In genomic region chrX:6777489-6778249, GRCm38 (mm10) we compare ENCODE assay signal across 9 mouse cellular contexts. TPM values are rescaled to one million over a fixed set of nuclear protein-coding genes. Genes with fewer than 3 reads are reported as not detected.
A peak's percentile ranks its signal among the peaks of the same experiment; 100 is the strongest.
DNase-seq lines count a peak whose midpoint lies in the region; ATAC-seq and TF ChIP-seq lines count a peak whose summit lies in the region.
"Had no signal": no experiment of that assay in that cellular context is flagged by ENCODE, and none has a peak within 500 bp of the region (broad histone marks: within the 10 kb centered on the region; RNA-seq: fewer than 3 reads in every experiment).

No protein-coding gene starts in this region.

- no peak for TF ChIP-seq EP300 in stomach, postnatal 0 days (optimal IDR thresholded peaks at IDR 0.05)

- H3K27ac ChIP-seq in lung, embryonic 16.5 days (ENCODE audit: low read length), result no peak overlapping the region
- H3K27ac ChIP-seq in limb, embryonic 13.5 days, result no peak overlapping the region
- H3K27ac ChIP-seq in stomach, postnatal 0 days (replicated peaks), result no peak overlapping the region

- H3K9ac ChIP-seq in lung, embryonic 16.5 days (ENCODE audit: low read length), result no peak overlapping the region
- no peak overlapping the region for H3K9ac ChIP-seq in limb, embryonic 13.5 days
- H3K9ac ChIP-seq in stomach, postnatal 0 days (ENCODE audit: low read length), result no peak overlapping the region

- H3K9me3 ChIP-seq in lung, embryonic 16.5 days (ENCODE audit: control insufficient read depth, low read length), result no peaks in the 10 kb centered on the region
- H3K9me3 ChIP-seq in limb, embryonic 13.5 days, result no peaks in the 10 kb centered on the region
- no peaks in the 10 kb centered on the region for H3K9me3 ChIP-seq in stomach, postnatal 0 days (ENCODE audit: control insufficient read depth, low read length)

- peak overlapping the region; percentile 61 for H3K4me2 ChIP-seq in lung, embryonic 16.5 days (ENCODE audit: low read depth, low read length)
- peak overlapping the region; percentile 63 for H3K4me2 ChIP-seq in limb, embryonic 13.5 days (replicated peaks)
- H3K4me2 ChIP-seq in stomach, postnatal 0 days (replicated peaks; ENCODE audit: low read depth), result peak overlapping the region; percentile 50; the same call in 1 of the 2 replicates

- no peak for ATAC-seq in lung, embryonic 16.5 days (ENCODE audit: low read depth)
- ATAC-seq in limb, embryonic 13.5 days (ENCODE audit: low FRiP score, low read depth), result no peak
- no peak for ATAC-seq in stomach, postnatal 0 days (ENCODE audit: low FRiP score, low TSS enrichment)

- H3K4me3 ChIP-seq in lung, embryonic 16.5 days (ENCODE audit: low read length), result peak overlapping the region; percentile 44
- H3K4me3 ChIP-seq in limb, embryonic 13.5 days, result peak overlapping the region; percentile 41
- no peak overlapping the region for H3K4me3 ChIP-seq in stomach, postnatal 0 days (ENCODE audit: low read depth, low read length)

- H3K4me1 ChIP-seq in lung, embryonic 16.5 days (replicated peaks; ENCODE audit: control insufficient read depth, insufficient read depth, low read length), result no peaks in the 10 kb centered on the region
- 0 out of 2 replicates have a peak, but pooled peaks cover 3% of the 10 kb centered on the region for H3K4me1 ChIP-seq in limb, embryonic 13.5 days
- no peaks in the 10 kb centered on the region for H3K4me1 ChIP-seq in stomach, postnatal 0 days (replicated peaks; ENCODE audit: control insufficient read depth, insufficient read depth)

- H3K36me3 ChIP-seq in lung, embryonic 16.5 days (ENCODE audit: control insufficient read depth, insufficient read depth, low read length), result no peaks in the 10 kb centered on the region
- H3K36me3 ChIP-seq in limb, embryonic 13.5 days, result no peaks in the 10 kb centered on the region
- no peaks in the 10 kb centered on the region for H3K36me3 ChIP-seq in stomach, postnatal 0 days (ENCODE audit: control insufficient read depth, insufficient read depth, low read length)

- 18% methylated on average over 13 of the region's 13 CpGs for WGBS in lung, embryonic 16.5 days
- 18% methylated on average over 12 of the region's 13 CpGs for WGBS in limb, embryonic 13.5 days
- 18% methylated on average over 13 of the region's 13 CpGs for WGBS in stomach, postnatal 0 days

- peaks cover 4% of the 10 kb centered on the region; the same call in 1 of the 2 replicates for H3K27me3 ChIP-seq in lung, embryonic 16.5 days (ENCODE audit: control insufficient read depth, insufficient read depth, low read depth, low read length)
- peaks cover 34% of the 10 kb centered on the region for H3K27me3 ChIP-seq in limb, embryonic 13.5 days
- H3K27me3 ChIP-seq in stomach, postnatal 0 days (ENCODE audit: control insufficient read depth, insufficient read depth, low read length), result no peaks in the 10 kb centered on the region

- DNase-seq in cerebellum, postnatal 14 days, result peak; percentile 3 to 8
- no peak for DNase-seq in cerebellum, adult 18-20 months
- no peak for DNase-seq in lung, postnatal 25 days (ENCODE audit: low spot score)
- DNase-seq in stomach, postnatal 0 days (ENCODE audit: low spot score), result no peak
- no peak for DNase-seq in gastrocnemius, postnatal 25 days
- DNase-seq in yolk sac, embryonic 10.5 days (ENCODE audit: low spot score), result no peak

- no peak for TF ChIP-seq CTCF in stomach, postnatal 0 days (IDR thresholded peaks at IDR 0.05; ENCODE audit: low read depth)

RNA-seq across cellular contexts. Expression of gene Dgkk, which starts 1.4 kb away (rescaled TPM):
- 0.30 and 0.44 TPM in 2 replicates for polyA plus RNA-seq in lung, embryonic 16.5 days (2015; fragmentation: Nextera tagmentation; extraction: Ambion mirVana)
- polyA plus RNA-seq in limb, embryonic 13.5 days (2015; fragmentation: Nextera tagmentation; extraction: Ambion mirVana), result 0.41 and 0.62 TPM in 2 replicates
- polyA plus RNA-seq in stomach, postnatal 0 days (2015; fragmentation: Nextera tagmentation; extraction: Ambion mirVana), result 0.04 TPM in 1 of 2 replicates, not detected in the other
- total RNA-seq in gastrocnemius, postnatal 25 days (2021), result under 1 TPM in 1 of 2 experiments, not detected in 1; 0.08 TPM
- polyA plus RNA-seq: C2C12 had no signal

Comparison
In these comparisons a context has a peak if more than half of its experiments do, and no peak if none do; other contexts are left out.
1. DNase-seq: peak in cerebellum, postnatal 14 days (2 of 2); none in cerebellum, adult 18-20 months (0 of 2), lung, postnatal 25 days (single experiment), stomach, postnatal 0 days (single experiment), gastrocnemius, postnatal 25 days (single experiment) and yolk sac, embryonic 10.5 days (single experiment).
2. Peak in every context shown above with its lines, with median percentiles within 50 percentile points of each other: H3K4me2 ChIP-seq.